Mouse (Mus musculus): ENCODE measurements around the gene Sfi1. TPM values are rescaled to one million over a fixed set of nuclear protein-coding genes. Genes with fewer than 3 reads are reported as not detected.
"Not testable (repeated sequence)": the region's sequence is repeated elsewhere in the genome, so short reads cannot be mapped to it uniquely, and the experiment has no call there.

The Sfi1 gene
- polyA plus RNA-seq, 1 experiment from 2014 or later, result 9.9 TPM

DNA sequence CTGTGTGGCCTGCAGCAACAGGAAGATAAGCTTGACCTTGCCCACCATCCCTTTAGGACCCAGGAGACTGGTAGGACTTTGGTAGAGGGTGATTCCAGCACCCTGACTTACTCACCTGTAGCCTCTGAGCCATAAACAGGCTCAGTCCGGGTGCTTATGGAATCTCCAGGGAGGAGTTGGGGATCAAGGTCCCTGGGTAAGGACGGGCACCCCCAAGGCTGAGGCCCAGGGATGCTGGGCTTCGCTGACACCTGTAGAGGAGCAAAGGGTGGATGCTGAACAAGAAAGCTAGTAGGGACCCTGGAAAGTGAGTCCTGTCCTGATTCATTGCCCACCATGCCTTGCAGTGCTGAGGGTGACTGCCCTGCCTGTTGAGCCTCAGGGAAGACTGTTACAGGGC lies 60.3 kb downstream of the Sfi1 start:
- H3K36me3 ChIP-seq (ENCODE audit: control insufficient read depth, insufficient read depth, low read length); DNase-seq (ENCODE audit: low spot score); H3K27me3 ChIP-seq (replicated peaks; ENCODE audit: control insufficient read depth, insufficient read depth, low read length); H3K27ac ChIP-seq (replicated peaks; ENCODE audit: low read depth, low read length); H3K4me3 ChIP-seq (ENCODE audit: low read depth, low read length); H3K9ac ChIP-seq (ENCODE audit: low read depth, low read length); H3K4me2 ChIP-seq (ENCODE audit: low read depth, low read length); H3K4me1 ChIP-seq (ENCODE audit: control insufficient read depth, insufficient read depth, low read length); ATAC-seq (ENCODE audit: low read depth): not testable (repeated sequence)
- peaks cover 16% of the 10 kb centered on the region for H3K9me3 ChIP-seq (ENCODE audit: control insufficient read depth, low read length)
- 85% methylated on average over 3 of the region's 3 CpGs for WGBS

GRCm38 (mm10) chr11:3132001-3132400 lies 61.3 kb downstream of the Sfi1 start:
- H3K27me3 ChIP-seq (replicated peaks; ENCODE audit: control insufficient read depth, insufficient read depth, low read length); H3K4me1 ChIP-seq (ENCODE audit: control insufficient read depth, insufficient read depth, low read length); H3K27ac ChIP-seq (replicated peaks; ENCODE audit: low read depth, low read length); H3K9ac ChIP-seq (ENCODE audit: low read depth, low read length); H3K36me3 ChIP-seq (ENCODE audit: control insufficient read depth, insufficient read depth, low read length); H3K4me3 ChIP-seq (ENCODE audit: low read depth, low read length); DNase-seq (ENCODE audit: low spot score); H3K4me2 ChIP-seq (ENCODE audit: low read depth, low read length): not testable (repeated sequence)
- peak; percentile 26 for ATAC-seq (ENCODE audit: low read depth)
- 88% methylated on average over 6 of the region's 10 CpGs for WGBS
- H3K9me3 ChIP-seq (ENCODE audit: control insufficient read depth, low read length), result peaks cover 14% of the 10 kb centered on the region

GRCm38 (mm10) chr11:3129852-3130251 lies 63.4 kb downstream of the Sfi1 start:
- not testable (repeated sequence) for ATAC-seq (ENCODE audit: low read depth)

DNA sequence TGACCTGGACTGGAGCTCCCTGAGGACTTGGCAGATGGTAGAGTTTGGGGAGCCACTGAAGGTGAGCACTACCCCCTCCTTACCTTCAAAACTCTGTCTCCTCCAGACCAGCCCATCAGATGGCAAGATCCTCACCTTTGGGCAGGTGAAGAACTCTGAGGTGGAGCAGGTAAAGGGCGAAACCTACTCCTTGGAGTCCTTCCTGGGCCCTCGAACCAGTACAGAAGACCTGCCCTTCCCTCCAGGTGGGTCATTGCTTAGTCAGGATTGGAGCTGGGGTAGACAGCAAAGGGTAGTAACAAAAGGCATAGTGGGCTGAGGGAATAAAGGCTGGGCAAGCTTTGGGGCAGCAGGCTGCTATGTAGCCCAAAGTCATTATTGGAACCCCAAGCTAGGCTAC lies 64.0 kb downstream of the Sfi1 start:
- H3K4me2 ChIP-seq (ENCODE audit: low read depth, low read length); H3K36me3 ChIP-seq (ENCODE audit: control insufficient read depth, insufficient read depth, low read length); H3K27ac ChIP-seq (replicated peaks; ENCODE audit: low read depth, low read length); H3K4me3 ChIP-seq (ENCODE audit: low read depth, low read length); DNase-seq (ENCODE audit: low spot score); ATAC-seq (ENCODE audit: low read depth); H3K27me3 ChIP-seq (replicated peaks; ENCODE audit: control insufficient read depth, insufficient read depth, low read length); H3K9ac ChIP-seq (ENCODE audit: low read depth, low read length); H3K4me1 ChIP-seq (ENCODE audit: control insufficient read depth, insufficient read depth, low read length): not testable (repeated sequence)
- H3K9me3 ChIP-seq (ENCODE audit: control insufficient read depth, low read length), result peaks cover 13% of the 10 kb centered on the region
- WGBS, result 95% methylated on average over 2 of the region's 2 CpGs

More at GRCm38 (mm10) chr11:3129852-3130251, 63.4 kb downstream of the Sfi1 start:
- not testable (repeated sequence) for H3K9ac ChIP-seq (ENCODE audit: low read depth, low read length); H3K4me3 ChIP-seq (ENCODE audit: low read depth, low read length); H3K27ac ChIP-seq (replicated peaks; ENCODE audit: low read depth, low read length); H3K4me2 ChIP-seq (ENCODE audit: low read depth, low read length); H3K4me1 ChIP-seq (ENCODE audit: control insufficient read depth, insufficient read depth, low read length); H3K36me3 ChIP-seq (ENCODE audit: control insufficient read depth, insufficient read depth, low read length); DNase-seq (ENCODE audit: low spot score); H3K27me3 ChIP-seq (replicated peaks; ENCODE audit: control insufficient read depth, insufficient read depth, low read length)
- peaks cover 13% of the 10 kb centered on the region for H3K9me3 ChIP-seq (ENCODE audit: control insufficient read depth, low read length)
- WGBS, result 89% methylated on average over 5 of the region's 8 CpGs

DNA sequence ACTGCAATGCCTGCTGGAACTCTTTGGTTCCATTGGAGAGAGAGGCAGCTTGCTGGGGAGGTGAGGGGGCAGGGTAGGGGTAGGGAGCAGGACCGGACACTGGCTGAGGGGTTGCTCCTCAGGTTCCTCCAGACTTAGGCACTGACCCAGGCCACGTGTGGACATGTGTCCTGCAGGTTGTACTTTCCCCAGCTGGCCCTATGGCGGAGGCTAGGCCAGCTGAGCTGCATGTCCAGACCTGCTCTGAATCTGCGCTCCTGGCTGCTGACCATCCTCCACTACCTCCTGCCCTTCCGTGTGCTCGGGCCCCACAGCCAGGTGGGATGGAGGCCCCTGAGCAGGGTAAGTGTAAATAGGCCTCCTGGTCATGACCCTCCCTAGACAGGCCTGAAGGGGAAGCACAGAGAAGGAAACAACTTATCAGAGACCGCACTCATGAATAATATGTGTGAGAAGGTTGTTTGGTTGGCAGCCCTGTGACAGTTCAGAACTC lies 65.9 kb downstream of the Sfi1 start:
- 84% methylated on average over 5 of the region's 7 CpGs for WGBS
- H3K27ac ChIP-seq (replicated peaks; ENCODE audit: low read depth, low read length); H3K4me1 ChIP-seq (ENCODE audit: control insufficient read depth, insufficient read depth, low read length); H3K36me3 ChIP-seq (ENCODE audit: control insufficient read depth, insufficient read depth, low read length); H3K4me3 ChIP-seq (ENCODE audit: low read depth, low read length); H3K9ac ChIP-seq (ENCODE audit: low read depth, low read length); H3K4me2 ChIP-seq (ENCODE audit: low read depth, low read length); H3K27me3 ChIP-seq (replicated peaks; ENCODE audit: control insufficient read depth, insufficient read depth, low read length): not testable (repeated sequence)
- ATAC-seq (ENCODE audit: low read depth) (peak; percentile 6), DNase-seq (ENCODE audit: low spot score) (peak; percentile 32)
- peaks cover 13% of the 10 kb centered on the region for H3K9me3 ChIP-seq (ENCODE audit: control insufficient read depth, low read length)

- WGBS, result 80% methylated on average over 6 of the region's 6 CpGs
- DNase-seq (ENCODE audit: low spot score); H3K36me3 ChIP-seq (ENCODE audit: control insufficient read depth, insufficient read depth, low read length); H3K4me2 ChIP-seq (ENCODE audit: low read depth, low read length); H3K9me3 ChIP-seq (ENCODE audit: control insufficient read depth, low read length); H3K27me3 ChIP-seq (replicated peaks; ENCODE audit: control insufficient read depth, insufficient read depth, low read length); H3K4me1 ChIP-seq (ENCODE audit: control insufficient read depth, insufficient read depth, low read length); H3K9ac ChIP-seq (ENCODE audit: low read depth, low read length); H3K4me3 ChIP-seq (ENCODE audit: low read depth, low read length); H3K27ac ChIP-seq (replicated peaks; ENCODE audit: low read depth, low read length): not testable (repeated sequence)
- ATAC-seq (ENCODE audit: low read depth), result peak; percentile 2
Measured at GRCm38 (mm10) chr11:3126478-3127302, 66.6 kb downstream of the Sfi1 start.

- not testable (repeated sequence) for DNase-seq (ENCODE audit: low spot score); ATAC-seq (ENCODE audit: low read depth)
- WGBS, result 81% methylated on average over 3 of the region's 4 CpGs
Measured at GRCm38 (mm10) chr11:3125922-3126321, 67.3 kb downstream of the Sfi1 start.

DNA sequence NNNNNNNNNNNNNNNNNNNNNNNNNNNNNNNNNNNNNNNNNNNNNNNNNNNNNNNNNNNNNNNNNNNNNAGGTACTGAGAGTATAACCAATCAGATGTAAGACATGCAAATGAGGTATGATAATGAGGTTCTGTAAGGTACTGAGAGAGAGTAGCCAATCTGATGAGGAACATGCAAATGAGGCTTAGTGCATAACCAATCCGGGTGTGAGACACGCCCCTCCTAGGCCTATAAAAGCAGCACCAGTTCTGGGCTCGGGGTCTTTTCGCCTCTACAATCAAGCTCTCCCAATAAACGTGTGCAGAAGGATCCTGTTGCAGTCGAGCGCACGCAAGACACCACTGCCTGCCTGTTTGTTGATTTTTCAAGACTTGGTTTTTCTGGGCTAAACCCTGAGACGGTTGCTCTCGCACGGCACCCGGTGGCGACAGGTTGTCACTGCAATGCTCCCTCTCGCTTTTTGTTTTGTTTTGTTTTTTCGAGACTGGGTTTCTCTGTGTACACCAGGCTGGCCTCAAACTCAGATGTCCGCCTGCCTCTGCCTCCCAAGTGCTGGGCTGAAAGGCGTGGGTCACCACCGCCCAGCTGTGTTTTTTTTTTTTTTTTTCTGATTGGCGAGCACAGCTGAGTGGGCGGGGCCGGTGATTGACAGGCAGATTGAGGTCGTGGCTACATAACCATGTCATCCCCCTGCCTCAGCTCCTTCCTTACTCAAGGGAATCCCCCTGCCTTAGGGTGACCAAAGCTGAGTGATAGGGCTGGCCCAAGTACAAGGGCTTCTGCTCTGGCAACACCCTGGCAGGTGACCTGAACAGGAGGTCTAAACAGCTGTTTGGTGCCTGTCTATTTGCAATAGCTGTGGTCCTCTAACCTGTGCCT lies 68.1 kb downstream of the Sfi1 start:
- H3K4me3 ChIP-seq (ENCODE audit: low read depth, low read length); DNase-seq (ENCODE audit: low spot score); H3K9me3 ChIP-seq (ENCODE audit: control insufficient read depth, low read length); H3K27ac ChIP-seq (replicated peaks; ENCODE audit: low read depth, low read length); H3K27me3 ChIP-seq (replicated peaks; ENCODE audit: control insufficient read depth, insufficient read depth, low read length); ATAC-seq (ENCODE audit: low read depth); H3K9ac ChIP-seq (ENCODE audit: low read depth, low read length); H3K4me1 ChIP-seq (ENCODE audit: control insufficient read depth, insufficient read depth, low read length); H3K4me2 ChIP-seq (ENCODE audit: low read depth, low read length); H3K36me3 ChIP-seq (ENCODE audit: control insufficient read depth, insufficient read depth, low read length): not testable (repeated sequence)
- WGBS, result 82% methylated on average over 21 of the region's 22 CpGs

More at GRCm38 (mm10) chr11:3125922-3126321, 67.3 kb downstream of the Sfi1 start:
- not testable (repeated sequence) for H3K4me3 ChIP-seq (ENCODE audit: low read depth, low read length); H3K9me3 ChIP-seq (ENCODE audit: control insufficient read depth, low read length); H3K27me3 ChIP-seq (replicated peaks; ENCODE audit: control insufficient read depth, insufficient read depth, low read length); H3K9ac ChIP-seq (ENCODE audit: low read depth, low read length); H3K36me3 ChIP-seq (ENCODE audit: control insufficient read depth, insufficient read depth, low read length); H3K4me1 ChIP-seq (ENCODE audit: control insufficient read depth, insufficient read depth, low read length); H3K27ac ChIP-seq (replicated peaks; ENCODE audit: low read depth, low read length); H3K4me2 ChIP-seq (ENCODE audit: low read depth, low read length)
